Mouse (Mus musculus): ENCODE data around the gene Usp22. TPM values are rescaled to one million over a fixed set of nuclear protein-coding genes. Genes with fewer than 3 reads are reported as not detected.

Gene Usp22
- polyA plus RNA-seq, 1 experiment from 2014 or later, result 87.8 TPM

DNA sequence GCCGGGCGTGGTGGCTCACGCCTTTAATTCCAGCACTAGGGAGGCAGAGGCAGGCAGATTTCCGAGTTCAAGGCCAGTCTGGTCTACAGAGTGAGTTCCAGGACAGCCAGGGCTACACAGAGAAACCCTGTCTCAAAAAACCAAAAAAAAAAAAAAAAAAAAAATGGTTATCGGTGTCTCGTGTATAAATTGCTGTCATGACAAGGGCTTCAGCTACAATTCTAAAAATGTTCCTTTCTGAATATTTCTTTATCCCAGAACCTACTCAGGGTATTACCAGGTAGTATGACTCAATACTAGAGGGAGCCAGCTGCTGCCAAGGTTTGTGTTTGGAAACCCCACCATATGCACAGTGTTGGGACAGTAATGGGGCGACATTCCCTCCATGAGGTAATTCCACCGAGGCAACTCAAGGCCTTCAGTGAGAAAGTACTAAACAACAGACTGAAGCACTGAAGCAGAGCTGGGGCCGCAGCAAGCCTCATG, 52.5 kb downstream of the Usp22 start:
- in situ Hi-C loops (cut with MboI; ENCODE audit: low pct_unique_long_range_greater_than_20kb), result no loop called here
- no peak for ATAC-seq
- TF ChIP-seq CTCF (IDR thresholded peaks at IDR 0.05), result no peak
- CTCF ChIA-PET, result no interaction called here
- H3K27me3 ChIP-seq, result no peaks in the 10 kb centered on the region
- POLR2A ChIA-PET, result no interaction called here
- DNase-seq (ENCODE audit: low read depth, low spot score), result no peak

DNA sequence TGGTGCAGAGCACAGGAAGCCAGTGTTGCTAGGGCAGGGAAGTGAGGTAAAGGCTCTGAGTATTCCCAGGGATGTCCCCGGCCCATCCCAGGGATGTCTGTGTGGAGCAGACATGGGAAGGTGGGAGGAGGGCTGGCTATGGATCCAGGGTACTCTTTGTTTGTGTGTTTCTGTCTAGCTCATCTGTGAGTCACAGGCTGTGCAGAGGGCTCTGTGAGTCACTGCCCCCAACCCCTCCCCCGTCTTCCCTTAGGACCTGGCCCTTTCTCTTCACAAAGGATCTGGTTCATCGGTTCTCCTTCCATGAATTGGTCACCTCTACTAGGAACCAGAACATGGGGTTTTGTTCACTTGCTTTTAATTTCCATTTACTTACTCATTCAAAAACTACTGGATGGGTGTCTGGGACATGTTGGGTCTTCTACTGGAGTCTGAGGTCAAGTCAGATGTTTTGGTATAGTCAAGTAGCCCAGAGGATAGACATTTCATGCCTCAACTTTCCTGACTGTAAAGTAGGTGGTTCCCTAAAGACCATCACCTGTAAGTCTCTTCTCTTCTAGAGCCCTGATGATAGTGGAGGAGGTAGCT, 54.8 kb downstream of the Usp22 start:
- ChIA-PET CTCF (no interaction called here), POLR2A (no interaction called here)
- DNase-seq (ENCODE audit: low read depth, low spot score), result peak; percentile 47
- no peak for ATAC-seq
- no peak for TF ChIP-seq CTCF (IDR thresholded peaks at IDR 0.05)
- in situ Hi-C loops (cut with MboI; ENCODE audit: low pct_unique_long_range_greater_than_20kb), result no loop called here
- no peaks in the 10 kb centered on the region for H3K27me3 ChIP-seq

DNA sequence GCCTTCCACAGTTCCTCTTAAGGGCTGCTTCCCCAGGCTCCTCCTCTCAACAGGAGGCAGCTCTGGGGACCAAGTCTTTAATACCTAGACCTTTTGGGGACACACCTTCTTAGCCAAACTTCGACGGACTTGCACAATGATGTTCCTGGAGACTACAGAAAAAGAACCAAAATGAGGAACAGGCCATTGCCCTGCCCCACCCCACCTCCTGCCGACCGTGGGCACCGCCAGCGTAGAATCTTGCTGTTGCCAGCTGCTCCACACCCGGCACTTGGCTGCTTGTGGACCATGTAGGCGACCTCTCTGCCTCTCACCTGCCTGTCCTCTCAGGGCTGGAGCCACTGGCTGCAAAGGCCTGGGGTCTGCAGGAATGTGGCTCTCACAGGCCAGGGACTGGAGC, 58.6 kb downstream of the Usp22 start:
- TF ChIP-seq CTCF (IDR thresholded peaks at IDR 0.05), result no peak
- no peak for ATAC-seq
- POLR2A ChIA-PET, result no interaction called here
- in situ Hi-C loops (cut with MboI; ENCODE audit: low pct_unique_long_range_greater_than_20kb), result no loop called here
- no peak for DNase-seq (ENCODE audit: low read depth, low spot score)
- H3K27me3 ChIP-seq, result no peaks in the 10 kb centered on the region
- CTCF ChIA-PET, result interaction anchor here (4.6 kb wide), 1 partner anchor 12 kb away, joined by 15 read pairs; no protein-coding TSS in a partner anchor

DNA sequence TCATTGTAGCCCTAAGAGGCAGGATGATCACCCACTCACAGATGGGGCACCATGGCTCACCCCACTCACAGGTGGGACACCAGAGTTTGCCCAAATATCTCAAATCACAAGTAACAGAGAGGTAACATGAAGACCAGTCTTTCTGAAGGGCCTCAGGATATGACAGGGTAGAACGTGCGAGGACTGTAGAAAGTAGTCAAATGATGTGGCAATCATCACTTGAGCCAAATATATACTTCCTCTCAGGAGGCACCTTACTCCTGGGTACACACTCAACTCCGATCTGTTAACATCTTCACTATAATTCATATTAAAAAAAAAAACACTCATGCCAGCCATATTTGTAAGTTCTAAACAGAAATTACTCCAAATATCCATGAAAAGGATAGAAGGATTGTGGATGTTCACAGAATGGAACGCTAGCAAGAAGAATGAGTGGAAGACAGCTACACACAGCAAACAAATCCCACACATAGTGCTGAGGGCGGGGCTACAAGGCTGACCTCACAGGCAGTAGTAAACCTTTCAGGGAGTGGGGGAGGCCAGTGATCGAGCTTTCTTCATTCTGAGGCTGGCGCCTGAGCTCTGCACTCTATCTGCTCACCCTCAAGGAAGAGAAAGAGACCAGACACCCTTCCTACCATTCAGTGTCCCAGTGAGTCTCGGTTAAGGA, 62.4 kb downstream of the Usp22 start:
- peaks cover 13% of the 10 kb centered on the region for H3K27me3 ChIP-seq
- no peak for TF ChIP-seq CTCF (IDR thresholded peaks at IDR 0.05)
- ChIA-PET POLR2A (no interaction called here), CTCF (interaction anchor here (1.1 to 1.3 kb wide), 2 partner anchors 8 to 52 kb away, joined by 4 read pairs; no protein-coding TSS in a partner anchor)
- no peak for ATAC-seq
- in situ Hi-C loops (cut with MboI; ENCODE audit: low pct_unique_long_range_greater_than_20kb), result no loop called here
- DNase-seq (ENCODE audit: low read depth, low spot score), result no peak

DNA sequence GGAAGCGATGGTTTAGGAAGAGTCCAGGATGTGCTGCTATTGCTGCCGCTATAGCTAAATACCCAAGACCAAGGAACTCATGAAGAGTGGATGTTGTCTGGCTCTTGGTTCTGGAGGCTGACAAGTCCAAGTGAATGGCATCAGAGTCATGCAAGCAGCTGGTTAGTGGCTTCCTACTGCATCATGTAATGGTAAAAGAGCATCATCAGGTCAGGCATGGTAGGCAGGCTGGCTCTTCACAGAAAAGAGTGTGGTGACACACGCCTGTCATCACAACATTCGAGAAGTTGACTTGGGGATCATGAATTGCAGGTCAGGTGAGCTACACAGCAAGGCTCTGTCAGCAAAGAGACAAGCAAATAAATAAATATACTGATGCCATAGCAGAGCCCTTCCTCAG, 63.4 kb downstream of the Usp22 start:
- in situ Hi-C loops (cut with MboI; ENCODE audit: low pct_unique_long_range_greater_than_20kb), result no loop called here
- ChIA-PET CTCF (no interaction called here), POLR2A (no interaction called here)
- ATAC-seq (no peak), DNase-seq (ENCODE audit: low read depth, low spot score) (no peak)
- no peak for TF ChIP-seq CTCF (IDR thresholded peaks at IDR 0.05)
- peaks cover 20% of the 10 kb centered on the region for H3K27me3 ChIP-seq

DNA sequence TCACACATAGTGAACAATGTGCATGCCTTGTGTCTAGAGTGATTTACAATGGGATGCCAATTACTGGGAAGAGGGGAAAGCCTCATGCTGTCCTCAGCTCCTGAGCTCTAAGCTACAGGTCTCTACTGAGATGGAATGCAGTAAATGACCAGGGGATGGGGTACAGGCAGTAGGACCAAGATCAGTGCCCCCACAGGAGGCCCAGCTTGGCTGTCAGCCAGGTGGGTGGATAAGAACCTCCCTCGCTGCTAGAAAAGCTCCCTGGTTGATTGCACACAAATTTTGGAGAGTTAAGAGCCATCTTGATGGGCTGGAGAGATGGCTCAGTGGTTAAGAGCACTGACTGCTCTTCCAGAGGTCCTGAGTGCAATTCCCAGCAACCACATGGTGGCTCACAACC, 63.9 kb downstream of the Usp22 start:
- ChIA-PET CTCF (no interaction called here), POLR2A (no interaction called here)
- in situ Hi-C loops (cut with MboI; ENCODE audit: low pct_unique_long_range_greater_than_20kb), result no loop called here
- peaks cover 26% of the 10 kb centered on the region for H3K27me3 ChIP-seq
- TF ChIP-seq CTCF (IDR thresholded peaks at IDR 0.05), result no peak
- no peak for DNase-seq (ENCODE audit: low read depth, low spot score)
- ATAC-seq, result no peak

DNA sequence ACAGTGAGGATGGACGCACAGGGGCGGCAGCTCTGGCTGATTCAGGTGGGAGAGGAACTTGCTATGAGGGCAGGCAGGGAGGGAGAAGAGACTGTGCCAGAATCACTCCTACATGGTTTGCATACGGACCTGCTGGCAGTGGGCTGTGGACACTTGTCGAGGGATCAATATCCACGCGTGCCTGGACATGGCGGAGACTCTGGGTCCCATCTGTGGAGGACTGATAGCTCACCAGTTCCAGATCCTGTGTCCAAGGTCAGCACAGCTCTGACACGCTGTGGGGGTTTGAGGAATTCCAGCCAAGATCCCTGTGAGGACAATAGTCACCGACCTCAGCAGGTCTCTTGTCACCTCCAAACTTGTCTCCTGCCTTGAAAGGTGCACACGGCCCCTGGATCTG, 64.7 kb downstream of the Usp22 start:
- ChIA-PET POLR2A (no interaction called here), CTCF (no interaction called here)
- peaks cover 31% of the 10 kb centered on the region for H3K27me3 ChIP-seq
- TF ChIP-seq CTCF (IDR thresholded peaks at IDR 0.05), result no peak
- ATAC-seq (no peak), DNase-seq (ENCODE audit: low read depth, low spot score) (no peak)
- in situ Hi-C loops (cut with MboI; ENCODE audit: low pct_unique_long_range_greater_than_20kb), result no loop called here

DNA sequence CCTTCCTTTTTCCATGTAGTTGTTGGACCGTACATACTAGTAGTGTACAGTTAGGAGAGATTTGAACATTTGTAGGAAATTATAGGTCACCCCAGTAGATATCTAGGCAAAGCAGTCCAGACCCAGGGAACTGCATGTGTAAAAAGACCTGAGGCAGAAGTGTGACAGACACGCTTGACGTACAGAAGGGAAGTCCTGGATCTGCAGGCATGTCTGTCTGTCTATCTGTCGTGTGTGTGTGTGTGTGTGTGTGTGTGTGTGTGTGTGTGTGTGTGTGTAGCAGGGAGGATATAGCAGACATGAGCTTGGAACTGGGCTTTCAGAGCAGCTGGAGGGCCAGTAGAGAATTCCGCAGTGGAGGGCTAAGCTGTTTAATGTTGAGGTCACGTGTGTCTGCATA, 65.1 kb downstream of the Usp22 start:
- DNase-seq (ENCODE audit: low read depth, low spot score) (no peak), ATAC-seq (no peak)
- POLR2A ChIA-PET, result no interaction called here
- no peak for TF ChIP-seq CTCF (IDR thresholded peaks at IDR 0.05)
- in situ Hi-C loops (cut with MboI; ENCODE audit: low pct_unique_long_range_greater_than_20kb), result loop anchor here (5.0 to 10.0 kb wide), 3 partner anchors 48 to 295 kb away; no protein-coding TSS in a partner anchor
- CTCF ChIA-PET, result no interaction called here
- peaks cover 31% of the 10 kb centered on the region for H3K27me3 ChIP-seq

DNA sequence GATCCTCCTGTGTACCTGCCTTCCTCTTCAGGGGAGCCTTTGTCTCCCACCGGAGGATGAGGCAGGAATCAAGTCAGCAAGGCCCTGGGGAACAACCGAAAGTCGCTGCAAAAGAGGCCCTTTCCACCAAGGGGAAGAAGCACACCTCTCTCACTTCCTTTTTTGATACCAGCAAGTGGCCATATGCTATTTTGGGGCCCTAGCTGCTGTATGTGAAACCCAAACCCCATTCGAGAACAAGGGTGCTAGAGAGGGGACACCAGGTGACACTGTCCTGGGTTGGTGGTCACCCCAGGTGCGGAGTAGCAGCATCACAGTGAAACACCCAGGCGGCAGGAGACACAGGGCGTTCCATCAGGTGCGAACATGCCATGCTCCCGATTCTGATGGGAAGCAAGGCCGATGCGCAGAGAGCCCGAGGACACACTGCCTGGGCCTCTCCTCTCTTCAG, 65.9 kb downstream of the Usp22 start:
- CTCF ChIA-PET, result interaction anchor here (1.4 kb wide), 1 partner anchor 8 kb away, joined by 4 read pairs; no protein-coding TSS in a partner anchor

DNA sequence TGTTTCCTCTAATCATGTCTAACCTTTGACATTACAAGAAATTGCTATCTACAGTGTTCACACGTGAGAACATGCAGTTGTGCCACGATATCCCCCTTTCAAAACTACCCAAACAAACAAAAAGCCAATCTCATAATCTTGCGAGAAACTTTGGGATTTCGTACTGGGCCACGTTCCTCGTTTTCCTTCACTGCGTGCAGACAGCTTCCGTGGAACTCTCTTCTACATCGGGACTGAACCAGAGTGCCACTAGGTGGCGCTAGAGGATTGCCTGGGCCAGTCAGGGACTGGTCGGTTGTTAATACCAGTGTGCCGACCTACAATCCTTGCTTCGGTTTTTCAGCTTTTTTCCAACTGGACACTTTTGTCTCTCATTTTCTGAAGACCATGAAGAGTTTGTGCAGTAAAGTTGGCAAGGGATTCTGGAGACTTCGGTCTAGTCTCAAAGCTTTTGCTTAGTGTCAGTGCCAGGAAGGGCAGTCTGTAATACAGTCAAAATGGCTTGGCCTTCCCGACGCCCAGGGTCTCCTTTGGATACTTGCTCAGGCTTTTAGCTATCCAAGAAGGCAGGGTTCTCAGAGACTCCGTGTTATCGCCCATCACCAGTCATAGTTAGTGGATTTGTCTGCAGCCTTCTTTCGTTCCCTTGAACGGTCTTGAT, 70.5 kb downstream of the Usp22 start:
- peaks cover 27% of the 10 kb centered on the region for H3K27me3 ChIP-seq
- ATAC-seq, result no peak
- ChIA-PET CTCF (interaction anchor here (0.6 to 2.0 kb wide), 8 partner anchors 8 to 307 kb away, joined by 3 to 15 read pairs (median 4); no protein-coding TSS in a partner anchor), POLR2A (no interaction called here)
- DNase-seq (ENCODE audit: low read depth, low spot score), result no peak
- peak; percentile 94 for TF ChIP-seq CTCF (IDR thresholded peaks at IDR 0.05)
- in situ Hi-C loops (cut with MboI; ENCODE audit: low pct_unique_long_range_greater_than_20kb), result loop anchor here (10.0 kb wide), 2 partner anchors 130 to 300 kb away; no protein-coding TSS in a partner anchor

More for the DNA sequence above, 65.9 kb downstream of the Usp22 start:
- H3K27me3 ChIP-seq, result peaks cover 31% of the 10 kb centered on the region
- DNase-seq (ENCODE audit: low read depth, low spot score) (no peak), ATAC-seq (no peak)
- POLR2A ChIA-PET, result no interaction called here
- in situ Hi-C loops (cut with MboI; ENCODE audit: low pct_unique_long_range_greater_than_20kb), result loop anchor here (5.0 to 10.0 kb wide), 3 partner anchors 48 to 296 kb away; no protein-coding TSS in a partner anchor
- no peak for TF ChIP-seq CTCF (IDR thresholded peaks at IDR 0.05)
